Mouse (Mus musculus): Measurements from ENCODE around the gene Ppp1r1b. TPM values are rescaled to one million over a fixed set of nuclear protein-coding genes. Genes with fewer than 3 reads are reported as not detected.

Ppp1r1b gene
- polyA plus RNA-seq, 1 experiment from 2014 or later = 2.9 TPM

DNA sequence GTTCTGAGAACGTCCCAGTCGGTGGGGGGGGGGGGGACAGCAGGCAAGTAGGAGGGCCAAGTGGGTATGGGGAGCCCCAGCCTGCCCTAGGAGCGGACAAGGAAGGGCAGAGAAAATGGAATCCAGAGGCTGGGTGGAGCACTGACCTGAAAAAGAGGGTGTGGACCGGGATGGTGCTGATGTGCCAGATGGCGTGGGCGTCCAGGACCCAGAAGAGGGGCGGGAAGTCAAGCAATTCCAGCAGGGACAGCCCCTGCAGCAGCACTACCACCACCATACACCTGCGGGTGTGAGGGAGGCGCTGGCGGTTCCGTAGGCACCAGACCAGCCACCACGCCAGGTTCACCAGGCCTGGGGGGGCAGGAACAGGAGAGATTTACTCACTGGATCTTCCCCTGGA lies 41.9 kb downstream of the Ppp1r1b start:
- no peaks in the 10 kb centered on the region for H3K36me3 ChIP-seq (ENCODE audit: control insufficient read depth, insufficient read depth, low read length)
- H3K9me3 ChIP-seq (replicated peaks; ENCODE audit: control insufficient read depth, low read length, poor library complexity, severe bottlenecking) = no peaks in the 10 kb centered on the region
- no peak overlapping the region for H3K4me2 ChIP-seq (ENCODE audit: low read length)
- H3K9ac ChIP-seq (ENCODE audit: low read depth, low read length) = no peak overlapping the region
- H3K4me1 ChIP-seq (ENCODE audit: control insufficient read depth, insufficient read depth, low read length) = peaks cover 3% of the 10 kb centered on the region; the same call in 1 of the 2 replicates
- ATAC-seq = no peak
- no peak overlapping the region for H3K27ac ChIP-seq (ENCODE audit: low read length)
- no peak overlapping the region for H3K4me3 ChIP-seq (ENCODE audit: low read depth, low read length)
- H3K27me3 ChIP-seq (ENCODE audit: control insufficient read depth, insufficient read depth, low read depth, low read length) = peaks cover 31% of the 10 kb centered on the region
- WGBS = 72% methylated on average over 12 of the region's 12 CpGs

DNA sequence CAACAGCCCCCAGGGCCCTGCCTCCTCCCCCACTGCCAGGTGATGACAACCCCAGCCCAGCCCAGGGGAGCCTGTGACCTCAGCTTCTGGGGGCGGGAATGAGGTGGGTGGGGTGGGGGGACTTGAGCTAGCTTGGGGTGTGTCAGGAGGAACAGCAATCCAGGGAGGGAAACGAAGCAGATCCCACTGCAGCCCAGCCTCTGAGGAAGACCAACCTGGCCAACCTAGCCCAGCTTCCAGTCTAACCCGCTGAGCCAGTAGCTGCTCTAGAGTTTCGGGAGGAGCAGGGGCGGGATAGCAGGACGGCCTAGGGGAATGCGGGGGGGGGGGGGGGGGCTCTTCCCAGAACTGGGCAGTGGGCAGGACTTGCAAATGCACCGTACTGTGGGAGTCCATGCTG lies 43.8 kb downstream of the Ppp1r1b start:
- H3K36me3 ChIP-seq (ENCODE audit: control insufficient read depth, insufficient read depth, low read length) = no peaks in the 10 kb centered on the region
- H3K9ac ChIP-seq (ENCODE audit: low read depth, low read length) = no peak overlapping the region
- no peak overlapping the region for H3K4me2 ChIP-seq (ENCODE audit: low read length)
- ATAC-seq = no peak
- 23% methylated on average over 5 of the region's 8 CpGs for WGBS
- no peak overlapping the region for H3K4me3 ChIP-seq (ENCODE audit: low read depth, low read length)
- no peak overlapping the region for H3K27ac ChIP-seq (ENCODE audit: low read length)
- H3K9me3 ChIP-seq (replicated peaks; ENCODE audit: control insufficient read depth, low read length, poor library complexity, severe bottlenecking) = no peaks in the 10 kb centered on the region
- peaks cover 22% of the 10 kb centered on the region for H3K27me3 ChIP-seq (ENCODE audit: control insufficient read depth, insufficient read depth, low read depth, low read length)
- H3K4me1 ChIP-seq (ENCODE audit: control insufficient read depth, insufficient read depth, low read length) = 0 out of 2 replicates have a peak, but pooled peaks cover 3% of the 10 kb centered on the region

DNA sequence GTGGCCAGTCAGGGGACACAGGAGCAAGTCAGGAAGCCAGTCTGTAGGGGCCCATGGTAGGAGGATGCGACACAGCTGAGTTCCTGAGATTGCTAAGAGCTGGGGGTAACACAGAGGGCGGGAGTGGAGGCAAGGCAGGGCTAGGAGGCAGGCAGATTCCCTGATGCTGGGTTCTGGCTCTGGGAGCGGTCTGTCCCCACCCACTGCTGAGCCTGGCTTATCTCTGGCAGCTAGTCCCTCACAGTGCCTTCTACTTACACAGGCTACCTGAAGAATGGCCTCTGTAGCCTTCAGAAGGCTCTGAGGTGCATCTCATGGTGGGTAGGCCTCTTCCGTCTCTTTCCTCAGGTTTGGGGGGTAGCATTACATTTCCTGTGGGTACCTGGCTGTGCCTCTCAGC lies 44.4 kb downstream of the Ppp1r1b start:
- no peaks in the 10 kb centered on the region for H3K9me3 ChIP-seq (replicated peaks; ENCODE audit: control insufficient read depth, low read length, poor library complexity, severe bottlenecking)
- H3K36me3 ChIP-seq (ENCODE audit: control insufficient read depth, insufficient read depth, low read length) = no peaks in the 10 kb centered on the region
- H3K4me1 ChIP-seq (ENCODE audit: control insufficient read depth, insufficient read depth, low read length) = 0 out of 2 replicates have a peak, but pooled peaks cover 3% of the 10 kb centered on the region
- peaks cover 18% of the 10 kb centered on the region for H3K27me3 ChIP-seq (ENCODE audit: control insufficient read depth, insufficient read depth, low read depth, low read length)
- no peak overlapping the region for H3K4me2 ChIP-seq (ENCODE audit: low read length)
- no peak overlapping the region for H3K9ac ChIP-seq (ENCODE audit: low read depth, low read length)
- H3K27ac ChIP-seq (ENCODE audit: low read length) = no peak overlapping the region
- no peak for ATAC-seq
- WGBS = 55% methylated on average over 4 of the region's 4 CpGs
- no peak overlapping the region for H3K4me3 ChIP-seq (ENCODE audit: low read depth, low read length)

DNA sequence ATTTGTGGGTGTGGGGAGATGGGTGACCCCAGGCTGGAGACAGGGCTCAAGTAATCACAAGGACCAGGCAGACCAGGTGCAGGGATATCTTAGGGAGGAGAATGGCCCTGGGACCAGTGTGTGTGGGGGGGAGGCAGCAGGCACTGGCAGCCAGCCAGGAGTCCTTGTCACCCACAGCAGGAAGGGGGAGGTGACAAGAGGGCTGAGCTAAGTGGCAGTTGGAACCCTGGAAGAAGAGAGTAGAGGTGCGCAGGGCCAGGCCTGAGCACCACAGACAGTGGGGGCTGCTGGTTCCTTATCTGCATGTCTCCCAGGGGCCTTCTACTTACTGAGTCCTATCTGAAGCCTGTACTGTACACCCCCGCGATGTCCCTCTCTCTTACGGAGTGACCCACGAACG lies 45.1 kb downstream of the Ppp1r1b start:
- no peak for ATAC-seq
- Histone ChIP-seq H3K27me3 (ENCODE audit: control insufficient read depth, insufficient read depth, low read depth, low read length) (peaks cover 12% of the 10 kb centered on the region; the same call in 1 of the 2 replicates), H3K4me3 (ENCODE audit: low read depth, low read length) (no peak overlapping the region), H3K4me1 (ENCODE audit: control insufficient read depth, insufficient read depth, low read length) (0 out of 2 replicates have a peak, but pooled peaks cover 3% of the 10 kb centered on the region), H3K36me3 (ENCODE audit: control insufficient read depth, insufficient read depth, low read length) (no peaks in the 10 kb centered on the region), H3K4me2 (ENCODE audit: low read length) (no peak overlapping the region), H3K9ac (ENCODE audit: low read depth, low read length) (no peak overlapping the region), H3K9me3 (replicated peaks; ENCODE audit: control insufficient read depth, low read length, poor library complexity, severe bottlenecking) (no peaks in the 10 kb centered on the region), H3K27ac (ENCODE audit: low read length) (no peak overlapping the region)
- WGBS = 70% methylated on average over 6 of the region's 6 CpGs

DNA sequence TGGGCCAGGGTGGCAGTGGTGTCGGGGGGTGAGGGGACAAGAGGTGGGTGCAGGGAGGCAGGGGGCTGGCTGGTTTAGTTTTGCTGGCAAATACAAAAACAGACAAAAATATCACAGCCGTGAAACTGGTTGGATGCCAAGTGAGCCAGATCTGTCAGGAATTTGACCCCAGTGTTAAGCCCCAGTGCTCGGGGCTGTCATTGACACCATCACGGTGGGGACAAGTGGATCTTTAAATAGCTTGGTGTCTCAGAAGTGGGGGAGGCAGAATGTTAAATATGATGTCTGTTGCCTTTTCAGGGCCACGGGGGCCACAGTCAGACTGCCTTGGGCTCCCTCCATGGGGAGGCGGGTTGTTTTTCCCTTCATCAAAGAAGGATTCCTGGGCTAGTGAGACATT lies 46.1 kb downstream of the Ppp1r1b start:
- Histone ChIP-seq H3K36me3 (ENCODE audit: control insufficient read depth, insufficient read depth, low read length) (no peaks in the 10 kb centered on the region), H3K27me3 (ENCODE audit: control insufficient read depth, insufficient read depth, low read depth, low read length) (peaks cover 7% of the 10 kb centered on the region; the same call in 1 of the 2 replicates), H3K27ac (ENCODE audit: low read length) (no peak overlapping the region), H3K4me3 (ENCODE audit: low read depth, low read length) (no peak overlapping the region), H3K4me1 (ENCODE audit: control insufficient read depth, insufficient read depth, low read length) (0 out of 2 replicates have a peak, but pooled peaks cover 3% of the 10 kb centered on the region), H3K9me3 (replicated peaks; ENCODE audit: control insufficient read depth, low read length, poor library complexity, severe bottlenecking) (no peaks in the 10 kb centered on the region), H3K9ac (ENCODE audit: low read depth, low read length) (no peak overlapping the region), H3K4me2 (ENCODE audit: low read length) (no peak overlapping the region)
- no peak for ATAC-seq
- WGBS = 63% methylated on average over 6 of the region's 6 CpGs

DNA sequence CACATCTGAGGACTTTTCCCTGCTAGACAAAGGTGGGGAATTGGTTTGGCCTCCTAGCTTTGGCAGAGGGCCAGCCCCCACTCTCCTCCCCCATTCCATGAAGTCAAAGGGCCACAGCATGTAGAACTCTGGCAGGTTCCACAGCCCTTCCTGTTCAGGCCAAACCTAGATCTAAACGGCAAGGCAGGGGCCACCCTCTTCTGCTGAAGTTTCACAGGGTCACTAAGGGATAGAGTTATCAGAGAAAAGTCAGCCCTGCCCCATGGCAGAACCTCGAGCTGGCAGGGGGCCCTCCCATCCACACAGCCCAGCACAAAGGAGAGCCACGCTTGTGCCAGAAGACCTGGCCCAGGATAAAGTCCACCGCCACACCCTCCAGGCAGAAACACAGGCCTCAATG lies 46.8 kb downstream of the Ppp1r1b start:
- Histone ChIP-seq H3K27ac (ENCODE audit: low read length) (no peak overlapping the region), H3K4me2 (ENCODE audit: low read length) (no peak overlapping the region), H3K9ac (ENCODE audit: low read depth, low read length) (no peak overlapping the region), H3K36me3 (ENCODE audit: control insufficient read depth, insufficient read depth, low read length) (no peaks in the 10 kb centered on the region), H3K9me3 (replicated peaks; ENCODE audit: control insufficient read depth, low read length, poor library complexity, severe bottlenecking) (no peaks in the 10 kb centered on the region), H3K4me3 (ENCODE audit: low read depth, low read length) (no peak overlapping the region), H3K4me1 (ENCODE audit: control insufficient read depth, insufficient read depth, low read length) (peaks cover 6% of the 10 kb centered on the region; the same call in 1 of the 2 replicates), H3K27me3 (ENCODE audit: control insufficient read depth, insufficient read depth, low read depth, low read length) (peaks cover 7% of the 10 kb centered on the region; the same call in 1 of the 2 replicates)
- 54% methylated on average over 4 of the region's 4 CpGs for WGBS
- no peak for ATAC-seq

DNA sequence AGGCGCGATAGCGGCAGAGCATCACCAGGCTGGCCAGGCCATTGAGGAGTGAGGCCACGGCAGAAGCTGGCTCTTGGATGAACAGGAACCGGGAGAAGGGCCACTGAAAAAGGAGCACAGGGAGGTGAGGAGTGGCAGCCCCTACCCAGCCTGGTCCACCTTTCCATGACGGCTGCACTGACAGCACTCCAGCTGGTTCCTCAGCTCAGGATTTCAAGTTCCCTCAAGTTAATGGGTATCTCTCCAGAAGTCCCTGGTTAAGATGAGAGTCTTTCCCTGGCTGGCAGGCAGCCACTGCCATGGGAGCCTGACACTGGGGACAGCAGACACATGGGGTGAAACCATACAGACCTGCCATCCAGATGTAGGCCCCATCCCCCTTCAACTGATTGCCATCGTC lies 49.7 kb downstream of the Ppp1r1b start:
- 93% methylated on average over 7 of the region's 7 CpGs for WGBS
- H3K27ac ChIP-seq (ENCODE audit: low read length) = no peak overlapping the region
- no peak for ATAC-seq
- no peak overlapping the region for H3K4me2 ChIP-seq (ENCODE audit: low read length)
- H3K4me3 ChIP-seq (ENCODE audit: low read depth, low read length) = no peak overlapping the region
- H3K4me1 ChIP-seq (ENCODE audit: control insufficient read depth, insufficient read depth, low read length) = peaks cover 11% of the 10 kb centered on the region; the same call in 1 of the 2 replicates
- H3K27me3 ChIP-seq (ENCODE audit: control insufficient read depth, insufficient read depth, low read depth, low read length) = no peaks in the 10 kb centered on the region
- no peak overlapping the region for H3K9ac ChIP-seq (ENCODE audit: low read depth, low read length)
- H3K36me3 ChIP-seq (ENCODE audit: control insufficient read depth, insufficient read depth, low read length) = no peaks in the 10 kb centered on the region
- no peaks in the 10 kb centered on the region for H3K9me3 ChIP-seq (replicated peaks; ENCODE audit: control insufficient read depth, low read length, poor library complexity, severe bottlenecking)

DNA sequence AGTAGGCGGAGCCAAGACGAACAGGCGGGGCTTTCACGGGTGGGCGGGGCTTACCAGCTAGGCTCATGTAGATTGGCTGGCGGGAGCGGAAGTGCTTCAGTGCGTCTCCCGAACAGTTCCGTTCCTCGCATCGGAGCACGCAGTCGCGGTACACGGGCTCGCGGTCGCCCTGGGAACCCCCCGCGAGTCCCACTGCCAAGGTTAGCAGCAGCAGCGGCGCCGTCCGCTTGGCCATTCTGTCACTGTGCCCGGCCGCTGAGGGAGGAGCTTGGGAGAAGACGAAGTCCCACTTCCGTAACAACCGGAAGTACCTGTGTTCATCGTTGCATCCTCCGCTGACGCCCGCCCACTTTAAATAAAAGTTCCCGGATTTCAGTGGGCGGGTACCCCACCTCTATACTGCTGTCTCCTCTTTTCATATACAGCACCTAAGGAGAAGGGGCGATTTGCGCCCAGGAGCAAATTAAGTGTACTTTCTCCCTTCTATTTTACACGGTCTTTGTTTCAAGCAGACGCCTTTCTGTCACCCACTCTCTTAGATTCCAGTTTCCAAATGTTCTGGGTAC lies 52.0 kb downstream of the Ppp1r1b start, which contains the start of gene Pgap3:
Gene Pgap3 (minus strand): TSS at position 330 of the 566 bp plus-strand sequence.
- under 1% methylated on average over 40 of the region's 40 CpGs for WGBS
- H3K9me3 ChIP-seq (replicated peaks; ENCODE audit: control insufficient read depth, low read length, poor library complexity, severe bottlenecking) = no peaks in the 10 kb centered on the region

DNA sequence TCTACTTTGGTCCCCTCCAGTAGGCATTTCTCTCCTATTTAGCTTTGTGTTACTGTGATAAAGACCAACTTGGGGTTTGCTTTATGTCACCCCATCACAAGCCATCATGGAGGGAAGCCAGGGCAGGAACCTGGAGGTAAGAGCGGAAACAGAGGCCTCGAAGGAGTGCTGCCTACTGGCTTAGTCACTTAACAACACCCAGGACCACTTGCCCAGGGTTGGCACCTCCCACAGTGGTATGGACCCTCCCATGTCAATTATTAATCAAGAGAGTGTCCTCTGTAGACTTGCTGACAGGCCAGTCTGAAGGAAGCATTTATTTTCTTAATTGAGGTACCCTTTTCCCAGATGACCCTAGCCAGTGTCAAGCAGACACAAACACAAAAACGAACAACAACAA lies 52.6 kb downstream of the Ppp1r1b start:
- H3K27me3 ChIP-seq (ENCODE audit: control insufficient read depth, insufficient read depth, low read depth, low read length) = no peaks in the 10 kb centered on the region
- H3K36me3 ChIP-seq (ENCODE audit: control insufficient read depth, insufficient read depth, low read length) = no peaks in the 10 kb centered on the region
- peak overlapping the region; percentile 72; the same call in 1 of the 2 replicates for H3K9ac ChIP-seq (ENCODE audit: low read depth, low read length)
- peaks cover 8% of the 10 kb centered on the region; the same call in 1 of the 2 replicates for H3K4me1 ChIP-seq (ENCODE audit: control insufficient read depth, insufficient read depth, low read length)
- WGBS = 63% methylated on average over 3 of the region's 3 CpGs
- peak overlapping the region; percentile 56 for H3K4me3 ChIP-seq (ENCODE audit: low read depth, low read length)
- ATAC-seq = no peak
- H3K27ac ChIP-seq (ENCODE audit: low read length) = peak overlapping the region; percentile 93
- no peaks in the 10 kb centered on the region for H3K9me3 ChIP-seq (replicated peaks; ENCODE audit: control insufficient read depth, low read length, poor library complexity, severe bottlenecking)
- peak overlapping the region; percentile 65 for H3K4me2 ChIP-seq (ENCODE audit: low read length)

More for the DNA sequence above, 52.0 kb downstream of the Ppp1r1b start, which contains the start of gene Pgap3:
- ATAC-seq = peak; percentile 94
- H3K27ac ChIP-seq (ENCODE audit: low read length) = peak within 1 kb of the TSS; percentile 93
- peak within 1 kb of the TSS; percentile 72 for H3K9ac ChIP-seq (ENCODE audit: low read depth, low read length)
- H3K4me3 ChIP-seq (ENCODE audit: low read depth, low read length) = peak within 1 kb of the TSS; percentile 56
- no peaks in the 10 kb centered on the region for H3K36me3 ChIP-seq (ENCODE audit: control insufficient read depth, insufficient read depth, low read length)
- no peaks in the 10 kb centered on the region for H3K27me3 ChIP-seq (ENCODE audit: control insufficient read depth, insufficient read depth, low read depth, low read length)
- peaks cover 8% of the 10 kb centered on the region; the same call in 1 of the 2 replicates for H3K4me1 ChIP-seq (ENCODE audit: control insufficient read depth, insufficient read depth, low read length)
- peak within 1 kb of the TSS; percentile 65 for H3K4me2 ChIP-seq (ENCODE audit: low read length)

All from midbrain, embryonic 16.5 days (tissue).